Mouse (Mus musculus) megakaryocyte, embryonic 14.5 days (primary cell): ENCODE measurements at regions not wholly inside any gene's neighbourhood (a gene's known extent, or its start where the extent isn't known, plus 50 kb on each side); places are given as distances from the start of the nearest gene placed in this dataset.

Experiments used
- H3K27me3 ChIP-seq: replicated peaks from 2 replicates; pipeline ENCODE3; 2012; ENCODE audit warnings: inconsistent platforms
- H3K36me3 ChIP-seq: replicated peaks from 2 replicates; pipeline ENCODE3; 2012; ENCODE audit warnings: low read length, inconsistent platforms, mixed read lengths
- H3K4me1 ChIP-seq: 2 replicates; pipeline ENCODE4 v1.6.1; 2012; ENCODE audit warnings: inconsistent platforms
- H3K4me3 ChIP-seq: replicated peaks from 2 replicates; pipeline ENCODE3; 2012; ENCODE audit warnings: moderate library complexity, mild to moderate bottlenecking, inconsistent platforms
- H3K9me3 ChIP-seq: 2 replicates; pipeline ENCODE4 v1.6.1; 2012; ENCODE audit warnings: inconsistent platforms
- FLI1 ChIP-seq: IDR thresholded peaks from 2 replicates; pipeline ENCODE4 v1.6.1; 2012; ENCODE audit warnings: low read length, inconsistent platforms, mixed read lengths
- GATA1 ChIP-seq: IDR thresholded peaks from 3 replicates; pipeline ENCODE4 v1.6.1; 2012; ENCODE audit warnings: mixed read lengths, low read length, inconsistent platforms, borderline replicate concordance

DNA sequence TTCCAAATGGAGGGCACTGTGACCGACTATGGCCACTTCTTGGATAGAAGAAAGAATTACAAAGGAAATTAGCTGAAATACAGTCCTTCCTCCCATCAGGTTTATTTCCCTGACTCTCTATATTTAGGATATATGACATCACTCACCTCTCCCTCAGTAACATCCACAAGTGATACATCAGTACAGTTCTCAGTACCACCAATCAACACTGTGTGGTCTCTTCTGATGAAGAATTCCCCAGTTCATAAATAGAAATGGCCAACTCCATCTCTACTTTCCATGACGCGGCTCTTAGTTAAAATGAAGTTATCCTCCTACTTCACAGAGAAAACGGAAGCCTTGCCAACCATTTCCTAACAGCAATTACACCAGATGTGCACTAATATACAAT lies 208.3 kb upstream of the Dio2 start:
- H3K36me3 ChIP-seq, result no peaks in the 10 kb centered on the region
- H3K9me3 ChIP-seq, result no peaks in the 10 kb centered on the region
- no peak for TF ChIP-seq FLI1
- TF ChIP-seq GATA1, result no peak
- H3K4me3 ChIP-seq, result no peak overlapping the region
- no peaks in the 10 kb centered on the region for H3K4me1 ChIP-seq
- no peaks in the 10 kb centered on the region for H3K27me3 ChIP-seq

DNA sequence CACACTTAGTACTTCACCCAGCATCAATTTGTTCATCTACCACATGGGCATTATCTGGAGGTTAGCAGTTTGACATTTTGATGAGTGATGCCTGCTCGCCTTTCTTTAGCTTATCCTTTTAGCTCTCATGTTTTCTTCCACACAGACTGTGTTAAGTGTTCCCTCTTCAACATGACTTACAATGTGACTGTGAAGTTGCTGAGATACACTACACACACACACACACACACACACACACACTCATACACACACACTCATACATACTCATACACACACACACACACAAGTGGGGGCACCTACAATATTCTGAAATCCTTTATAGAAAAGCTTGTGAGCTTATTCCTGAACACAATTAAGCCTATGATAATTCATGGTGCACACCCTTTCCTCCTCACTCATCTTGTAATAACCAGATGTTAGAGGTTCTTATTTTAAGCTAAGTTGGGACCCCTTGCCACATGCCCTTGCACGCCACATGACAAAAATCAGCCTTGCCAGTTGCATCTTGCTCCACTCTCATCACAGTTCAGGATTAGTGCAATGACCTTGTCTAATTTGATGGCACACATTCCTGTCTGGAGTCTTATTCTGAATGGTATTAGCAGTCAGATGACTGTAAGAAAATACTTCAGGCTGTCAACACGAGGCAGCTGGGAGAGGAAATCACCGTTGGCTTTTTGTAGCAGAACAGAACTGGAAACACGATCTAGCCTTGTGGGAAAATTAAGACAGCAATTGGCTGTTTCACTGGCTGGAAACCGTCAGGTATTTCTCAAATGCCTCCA lies 207.7 kb upstream of the Dio2 start:
- H3K9me3 ChIP-seq, result no peaks in the 10 kb centered on the region
- no peak overlapping the region for H3K4me3 ChIP-seq
- no peaks in the 10 kb centered on the region for H3K4me1 ChIP-seq
- TF ChIP-seq FLI1, result no peak
- no peak for TF ChIP-seq GATA1
- no peaks in the 10 kb centered on the region for H3K27me3 ChIP-seq
- H3K36me3 ChIP-seq, result no peaks in the 10 kb centered on the region

DNA sequence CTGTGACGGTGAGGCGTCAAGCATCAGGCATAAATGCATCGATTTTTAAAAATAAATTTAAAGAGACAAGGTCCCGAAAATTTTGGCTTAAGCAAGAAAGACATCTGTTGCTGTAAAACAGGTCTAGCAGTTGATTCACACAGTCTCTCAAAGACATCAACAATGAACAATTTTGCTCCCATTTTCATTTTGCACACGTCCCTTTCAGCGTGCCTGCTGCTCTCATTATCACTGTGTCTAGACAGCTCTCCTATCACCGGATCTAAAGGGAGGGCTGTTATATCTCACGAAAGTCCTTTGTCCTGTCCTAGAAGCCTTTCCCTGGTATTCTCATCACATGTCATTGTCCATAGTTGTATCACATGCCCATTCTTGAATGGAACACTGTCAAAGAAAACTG lies 194.4 kb upstream of the Dio2 start:
- Histone ChIP-seq H3K9me3 (no peaks in the 10 kb centered on the region), H3K4me1 (no peaks in the 10 kb centered on the region), H3K27me3 (no peaks in the 10 kb centered on the region), H3K4me3 (no peak overlapping the region), H3K36me3 (no peaks in the 10 kb centered on the region)
- TF ChIP-seq GATA1 (no peak), FLI1 (no peak)

DNA sequence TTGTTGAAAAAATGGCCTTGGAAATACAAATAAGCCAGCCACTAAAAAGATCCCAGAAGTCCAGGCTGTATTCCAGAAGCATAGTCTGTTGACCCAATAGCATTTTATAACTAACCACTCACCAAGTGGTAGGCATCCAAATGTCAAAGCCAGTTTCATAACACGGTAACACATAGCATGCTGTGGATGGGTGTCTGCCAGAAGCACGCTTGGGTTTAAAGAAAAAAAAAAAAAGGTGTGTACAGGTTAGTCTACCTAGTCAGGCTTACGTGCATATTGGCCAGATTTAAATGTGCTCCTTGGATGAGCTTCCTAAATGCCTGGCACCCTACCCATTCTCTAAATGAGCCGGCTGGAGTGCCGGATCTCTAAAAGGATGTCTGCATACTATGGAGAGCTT lies 194.0 kb upstream of the Dio2 start:
- H3K36me3 ChIP-seq, result no peaks in the 10 kb centered on the region
- H3K27me3 ChIP-seq, result no peaks in the 10 kb centered on the region
- no peaks in the 10 kb centered on the region for H3K9me3 ChIP-seq
- TF ChIP-seq GATA1, result no peak
- TF ChIP-seq FLI1, result no peak
- no peak overlapping the region for H3K4me3 ChIP-seq
- H3K4me1 ChIP-seq, result no peaks in the 10 kb centered on the region

DNA sequence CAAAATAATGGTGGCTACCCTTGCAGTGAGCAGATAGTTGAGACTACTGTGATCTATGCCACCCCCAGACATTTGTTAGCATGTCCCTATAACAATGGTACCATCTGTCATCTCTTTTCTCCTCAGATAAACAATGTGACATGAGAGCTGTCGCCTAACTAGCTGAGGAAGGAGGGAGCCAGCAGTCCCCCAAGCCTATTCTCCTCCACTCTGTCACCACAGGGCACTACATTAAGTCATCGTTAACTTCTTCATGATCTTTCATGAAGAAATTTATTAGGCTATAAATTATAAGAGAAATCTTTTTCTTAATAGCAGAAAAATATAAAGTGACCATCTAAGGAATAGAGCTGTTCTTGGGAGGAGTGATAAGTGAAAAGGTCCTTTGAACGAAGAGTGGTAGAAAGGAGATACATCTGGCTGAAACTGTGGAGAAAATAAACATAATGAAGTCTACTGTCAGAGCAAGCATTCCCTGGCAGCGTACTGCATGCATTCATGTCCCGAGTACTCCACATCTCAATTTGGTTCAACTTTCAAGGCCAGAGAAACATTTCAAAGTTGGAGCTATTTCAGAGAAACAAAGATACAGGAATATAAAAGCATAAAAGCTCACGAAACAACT lies 192.0 kb upstream of the Dio2 start:
- H3K9me3 ChIP-seq, result no peaks in the 10 kb centered on the region
- no peak for TF ChIP-seq GATA1
- no peak for TF ChIP-seq FLI1
- H3K36me3 ChIP-seq, result no peaks in the 10 kb centered on the region
- no peaks in the 10 kb centered on the region for H3K27me3 ChIP-seq
- H3K4me3 ChIP-seq, result no peak overlapping the region
- no peaks in the 10 kb centered on the region for H3K4me1 ChIP-seq

DNA sequence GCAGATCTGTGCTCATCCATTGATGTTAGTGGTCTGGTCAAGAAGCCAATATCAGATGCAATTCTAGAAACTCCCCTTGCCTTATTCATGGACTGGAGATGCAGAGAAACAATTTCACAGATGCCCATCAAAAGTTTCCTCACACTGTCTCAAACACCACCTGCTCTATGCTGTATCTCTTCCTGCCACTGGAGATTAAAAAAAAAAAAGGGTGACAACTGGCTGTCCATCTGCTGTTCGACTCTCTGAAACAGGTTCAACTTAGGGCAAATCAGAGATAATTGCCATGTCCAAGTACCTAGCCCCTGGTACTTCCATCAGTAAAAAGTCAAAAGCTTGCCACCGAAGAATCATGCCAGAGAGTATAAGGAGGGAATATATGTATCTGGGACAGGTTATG lies 185.4 kb upstream of the Dio2 start:
- TF ChIP-seq FLI1, result no peak
- no peak for TF ChIP-seq GATA1
- Histone ChIP-seq H3K36me3 (no peaks in the 10 kb centered on the region), H3K4me3 (no peak overlapping the region), H3K27me3 (no peaks in the 10 kb centered on the region), H3K4me1 (no peaks in the 10 kb centered on the region), H3K9me3 (0 out of 2 replicates have a peak, but pooled peaks cover 3% of the 10 kb centered on the region)

DNA sequence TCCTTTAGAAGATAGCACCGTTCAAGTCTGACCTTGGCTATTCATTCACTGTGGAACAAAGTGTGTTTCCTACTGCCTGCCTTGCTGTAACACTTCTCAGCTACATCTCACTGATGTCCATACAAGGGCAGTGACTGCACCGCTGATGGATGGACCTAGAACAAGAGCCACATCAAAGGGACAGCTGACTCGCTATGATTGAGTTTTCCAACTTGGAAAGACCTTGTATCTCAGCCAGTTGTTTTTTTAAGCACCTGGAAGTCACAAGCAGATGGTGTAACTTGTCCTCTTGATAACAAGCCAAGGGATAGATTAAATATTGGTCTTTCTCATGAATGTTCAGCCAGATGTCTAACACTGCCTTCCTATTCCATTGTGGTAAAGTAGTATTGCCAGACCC lies 184.9 kb upstream of the Dio2 start:
- no peak overlapping the region for H3K4me3 ChIP-seq
- 0 out of 2 replicates have a peak, but pooled peaks cover 3% of the 10 kb centered on the region for H3K9me3 ChIP-seq
- H3K4me1 ChIP-seq, result no peaks in the 10 kb centered on the region
- H3K27me3 ChIP-seq, result no peaks in the 10 kb centered on the region
- H3K36me3 ChIP-seq, result no peaks in the 10 kb centered on the region
- no peak for TF ChIP-seq GATA1
- no peak for TF ChIP-seq FLI1

DNA sequence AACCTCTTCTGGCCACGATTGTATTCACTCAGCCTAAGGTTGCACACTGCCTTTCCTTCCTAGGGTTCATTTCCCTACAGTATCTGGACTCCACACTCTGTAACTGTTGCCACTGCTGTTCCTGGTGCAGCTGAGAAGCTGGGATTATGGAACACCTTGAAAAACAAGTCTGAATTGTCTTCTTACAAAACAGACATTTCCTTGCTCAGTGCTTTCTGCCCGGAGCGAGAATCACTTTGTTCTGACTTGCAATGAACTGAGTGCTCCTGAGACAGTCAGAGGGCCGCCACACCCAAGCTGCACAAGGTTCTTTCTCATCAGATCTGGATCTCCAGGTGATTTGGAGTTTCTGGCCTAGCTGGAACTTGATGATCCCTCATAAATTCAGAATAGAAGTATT lies 183.0 kb upstream of the Dio2 start:
- H3K4me1 ChIP-seq, result no peaks in the 10 kb centered on the region
- 0 out of 2 replicates have a peak, but pooled peaks cover 3% of the 10 kb centered on the region for H3K9me3 ChIP-seq
- TF ChIP-seq FLI1, result no peak
- H3K36me3 ChIP-seq, result no peaks in the 10 kb centered on the region
- H3K4me3 ChIP-seq, result no peak overlapping the region
- H3K27me3 ChIP-seq, result no peaks in the 10 kb centered on the region

DNA sequence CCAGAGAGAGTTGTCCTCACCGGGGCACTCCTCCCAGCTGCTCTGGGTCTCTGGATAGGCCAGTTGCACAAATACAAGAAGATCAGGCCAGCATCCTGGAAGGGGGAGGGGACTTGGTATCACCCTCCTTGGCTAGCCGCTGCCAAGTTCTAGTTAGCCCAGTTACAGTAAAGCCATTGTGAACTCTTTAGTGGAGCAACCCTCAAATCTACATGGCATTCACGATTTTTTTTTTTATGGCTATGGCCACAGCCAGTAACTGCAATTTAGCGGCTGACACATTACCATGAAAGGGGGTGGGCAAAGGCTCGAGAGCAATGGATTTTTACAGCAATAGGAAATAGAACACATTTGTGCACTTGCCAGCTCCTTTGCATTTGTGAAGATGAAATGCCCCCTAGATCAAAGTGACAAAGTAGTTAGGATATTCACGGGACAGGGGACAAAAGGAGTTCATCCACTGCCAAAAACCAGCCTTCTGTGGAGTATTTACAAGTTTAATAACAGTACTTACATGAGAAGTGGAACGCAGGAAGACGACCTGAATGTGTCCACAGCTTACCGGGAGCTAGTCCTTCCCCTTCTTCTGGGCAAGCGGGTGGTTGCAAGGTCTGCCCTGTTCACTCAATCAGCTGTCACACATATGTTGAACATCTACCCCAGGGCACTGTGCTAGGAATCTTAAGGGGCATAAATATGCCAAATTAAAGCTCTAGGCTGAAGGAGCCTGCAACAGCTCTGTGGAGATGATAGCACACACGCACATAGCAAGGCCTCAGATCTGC lies 177.9 kb upstream of the Dio2 start:
- no peak overlapping the region for H3K4me3 ChIP-seq
- no peaks in the 10 kb centered on the region for H3K36me3 ChIP-seq
- H3K4me1 ChIP-seq, result no peaks in the 10 kb centered on the region
- 0 out of 2 replicates have a peak, but pooled peaks cover under 1% of the 10 kb centered on the region for H3K9me3 ChIP-seq
- no peaks in the 10 kb centered on the region for H3K27me3 ChIP-seq
- TF ChIP-seq GATA1 (no peak), FLI1 (no peak)

DNA sequence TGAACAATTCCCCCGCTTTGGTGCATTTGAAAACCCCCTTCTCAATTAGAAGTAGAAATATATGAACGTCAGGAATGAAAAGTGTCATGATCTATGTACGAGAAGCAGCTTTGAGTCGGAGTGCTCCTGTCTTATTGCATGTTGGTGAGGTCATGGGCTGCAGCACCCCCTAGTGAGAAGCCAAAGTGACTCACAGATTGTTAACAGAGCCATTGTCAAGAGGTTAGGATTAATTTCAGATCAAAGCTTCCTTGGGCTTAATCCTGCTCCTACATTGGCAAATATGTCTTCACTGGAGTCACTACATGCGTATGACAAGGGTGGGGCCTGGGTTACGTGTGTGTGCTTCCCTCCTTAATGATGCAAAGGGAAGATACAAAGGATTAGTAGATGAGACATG lies 165.8 kb upstream of the Dio2 start:
- Histone ChIP-seq H3K4me1 (no peaks in the 10 kb centered on the region), H3K36me3 (no peaks in the 10 kb centered on the region), H3K9me3 (no peaks in the 10 kb centered on the region), H3K27me3 (no peaks in the 10 kb centered on the region), H3K4me3 (no peak overlapping the region)
- TF ChIP-seq FLI1, result no peak
- TF ChIP-seq GATA1, result no peak
